Mouse (Mus musculus): ENCODE measurements around the gene Cib1. TPM values are rescaled to one million over a fixed set of nuclear protein-coding genes. Genes with fewer than 3 reads are reported as not detected.

The Cib1 gene
- polyA plus RNA-seq, 1 experiment: 76.0 TPM

DNA sequence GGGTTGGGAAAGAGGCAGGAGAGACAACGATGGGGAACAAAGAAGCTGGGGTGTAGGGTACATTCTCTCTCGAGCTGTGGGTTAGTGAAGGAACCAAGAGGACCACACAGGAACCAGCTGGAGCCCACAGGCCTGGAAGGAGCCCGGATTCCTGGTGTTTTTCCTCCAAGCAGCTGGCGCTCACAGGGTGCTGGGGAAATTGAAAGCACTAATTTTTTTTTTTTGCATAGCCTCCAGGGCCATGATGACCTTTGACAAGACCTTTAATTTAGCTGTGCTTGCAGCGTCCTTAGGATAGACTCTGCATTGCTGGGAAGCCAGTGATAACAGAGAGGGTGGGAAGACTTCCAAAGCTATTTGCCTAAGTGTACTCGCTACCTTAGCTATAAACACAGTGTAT lies 47.6 kb downstream of the Cib1 start:
- TF ChIP-seq GATA1 (IDR thresholded peaks at IDR 0.05; ENCODE audit: low read length): no peak

DNA sequence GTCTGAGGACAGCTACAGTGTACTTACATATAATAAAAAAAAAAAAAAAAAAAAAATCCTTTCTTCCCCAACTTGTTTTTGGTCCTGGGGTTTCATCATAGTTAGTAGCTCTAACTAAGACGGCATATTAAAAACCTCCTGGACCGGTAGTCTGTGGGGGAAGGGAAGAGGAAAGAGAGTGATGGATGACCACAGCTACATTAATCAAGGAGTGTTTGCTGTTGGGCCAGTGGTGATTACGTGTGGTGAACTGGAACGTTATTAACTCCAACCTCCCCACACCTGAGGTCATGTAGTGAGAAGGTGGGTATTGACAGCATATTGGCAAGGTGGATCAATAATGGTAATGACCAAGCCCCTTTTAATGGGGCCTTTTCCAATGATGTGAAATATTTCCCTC lies 48.1 kb downstream of the Cib1 start:
- TF ChIP-seq GATA1 (IDR thresholded peaks at IDR 0.05; ENCODE audit: low read length): no peak

DNA sequence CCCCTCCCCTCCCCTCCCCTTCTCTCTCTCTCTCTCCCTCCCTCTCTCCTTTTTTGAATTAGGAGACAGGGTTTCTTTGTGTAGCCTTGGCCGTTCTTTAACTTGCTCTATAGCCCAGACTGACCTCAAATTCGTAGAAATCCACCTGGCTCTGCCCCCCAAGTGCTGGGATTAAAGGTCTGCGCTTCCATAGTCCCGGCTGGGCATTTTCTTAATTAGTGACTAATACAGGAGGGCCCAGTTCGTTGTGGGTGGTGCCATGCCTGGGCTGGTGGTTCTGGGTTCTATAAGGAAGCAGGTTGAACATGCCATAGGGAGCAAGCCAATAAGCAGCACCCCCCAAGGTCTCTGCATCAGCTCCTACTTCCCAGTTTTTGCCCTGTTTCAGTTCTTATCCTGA lies 48.6 kb downstream of the Cib1 start:
- TF ChIP-seq GATA1 (IDR thresholded peaks at IDR 0.05; ENCODE audit: low read length): no peak

DNA sequence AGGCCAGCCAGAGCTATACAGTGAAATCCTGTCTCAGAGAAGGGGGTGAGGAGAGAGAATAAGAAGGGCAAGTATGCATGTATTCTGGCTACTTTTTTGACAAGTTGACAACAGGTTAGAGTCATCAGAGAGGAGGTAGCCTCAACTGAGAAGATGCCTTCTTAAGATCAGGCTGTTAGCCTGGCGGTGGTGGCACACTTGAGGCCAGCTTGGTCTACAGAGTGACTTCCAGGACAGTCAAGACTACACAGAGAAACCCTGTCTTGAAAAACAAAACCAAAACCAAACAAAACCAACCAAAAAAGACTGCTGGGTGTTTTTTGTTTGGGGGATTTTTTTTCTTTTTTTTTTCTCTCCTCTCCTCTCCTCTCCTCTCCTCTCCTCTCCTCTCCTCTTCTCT lies 49.1 kb downstream of the Cib1 start:
- TF ChIP-seq GATA1 (IDR thresholded peaks at IDR 0.05; ENCODE audit: low read length): no peak

DNA sequence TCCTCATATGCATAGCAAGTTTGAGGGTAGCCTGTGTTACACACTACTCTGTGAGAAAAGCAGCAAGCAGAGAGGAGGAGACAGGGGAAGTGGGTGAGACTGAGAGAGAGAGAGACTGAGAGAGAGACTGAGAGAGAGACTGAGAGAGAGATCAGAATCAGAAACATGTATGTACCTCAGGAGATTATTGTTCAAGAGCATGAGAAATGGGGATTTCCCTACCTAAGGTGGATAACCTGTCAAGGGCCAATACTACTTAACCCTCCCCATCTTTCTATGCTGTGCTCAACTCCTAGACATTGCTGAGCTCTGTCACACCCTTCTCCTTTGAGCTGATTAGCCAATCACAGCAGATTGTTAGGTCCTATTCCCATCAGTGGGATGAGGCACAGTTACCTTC lies 50.5 kb downstream of the Cib1 start:
- no peak for TF ChIP-seq GATA1 (IDR thresholded peaks at IDR 0.05; ENCODE audit: low read length)

DNA sequence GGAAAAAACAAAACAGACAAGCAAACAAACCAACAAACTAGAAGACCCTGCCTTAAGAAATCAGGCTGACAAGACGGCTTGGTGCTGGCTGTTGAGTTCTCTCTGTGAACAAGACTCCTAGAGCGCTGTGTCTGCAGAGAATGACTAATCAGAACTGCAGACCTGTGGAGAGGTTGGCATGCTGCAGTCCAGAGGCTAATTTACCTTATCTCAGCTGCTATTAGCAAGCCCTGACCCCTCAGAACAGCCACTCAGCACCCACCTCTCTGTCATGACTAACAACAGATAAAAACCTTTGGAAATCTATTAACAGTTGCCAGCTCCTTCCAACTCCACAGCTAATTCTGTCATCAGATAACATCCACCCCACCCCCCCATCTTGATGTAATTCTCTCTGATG lies 51.5 kb downstream of the Cib1 start:
- TF ChIP-seq GATA1 (IDR thresholded peaks at IDR 0.05; ENCODE audit: low read length): no peak

DNA sequence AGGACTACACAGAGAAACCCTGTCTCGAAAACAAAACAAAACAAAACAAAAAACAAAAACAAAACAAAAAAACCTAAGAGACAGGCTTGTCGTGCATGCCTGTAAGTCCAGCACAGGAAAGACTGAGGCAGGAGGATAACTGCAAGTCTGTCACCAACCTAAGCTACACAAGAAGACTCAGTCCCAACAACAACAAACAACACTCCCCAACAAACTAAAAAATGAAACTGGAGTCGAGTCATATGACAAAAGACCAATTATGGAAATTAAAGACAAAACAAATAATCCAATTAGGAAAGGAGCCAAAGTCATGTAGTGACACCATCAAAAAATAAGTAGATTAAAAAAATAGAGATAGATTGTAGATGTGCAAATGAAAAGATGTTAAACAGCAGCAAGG lies 52.4 kb downstream of the Cib1 start:
- TF ChIP-seq GATA1 (IDR thresholded peaks at IDR 0.05; ENCODE audit: low read length): no peak

DNA sequence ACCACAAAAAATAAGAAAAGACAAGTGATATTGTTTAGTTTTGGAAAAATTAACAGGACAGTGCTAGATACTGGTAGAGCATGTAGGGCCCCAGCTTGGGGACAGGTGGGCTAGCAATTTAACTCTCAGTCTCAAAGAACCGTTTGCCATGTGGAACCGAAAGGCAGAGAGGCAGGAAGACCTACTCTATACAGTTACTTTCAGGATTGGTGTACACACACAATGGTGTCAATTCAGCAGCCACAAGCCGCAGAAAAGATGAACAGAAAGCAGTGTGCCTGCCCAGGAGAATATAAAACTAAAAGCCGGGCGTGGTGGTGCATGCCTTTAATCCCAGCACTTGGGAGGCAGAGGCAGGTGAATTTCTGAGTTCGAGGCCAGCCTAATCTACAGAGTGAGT lies 52.8 kb downstream of the Cib1 start:
- TF ChIP-seq GATA1 (IDR thresholded peaks at IDR 0.05; ENCODE audit: low read length): no peak

DNA sequence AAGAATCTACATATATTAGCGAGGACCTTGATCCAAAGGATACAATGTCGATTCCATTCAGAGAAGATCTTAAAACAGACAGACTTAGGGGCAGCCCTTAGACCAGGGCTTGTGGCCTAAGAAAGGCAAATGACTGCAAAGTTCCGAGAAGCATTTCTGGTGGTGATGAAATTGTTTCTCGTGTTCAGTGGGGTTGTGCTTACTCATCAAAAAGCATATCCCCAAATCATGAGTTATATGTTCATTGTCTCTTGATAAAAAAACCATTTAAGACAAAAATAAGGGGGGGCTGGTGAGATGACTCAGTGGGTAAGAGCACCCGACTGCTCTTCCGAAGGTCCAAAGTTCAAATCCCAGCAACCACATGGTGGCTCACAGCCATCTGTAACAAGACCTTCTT lies 53.3 kb downstream of the Cib1 start:
- TF ChIP-seq GATA1 (IDR thresholded peaks at IDR 0.05; ENCODE audit: low read length): no peak

DNA sequence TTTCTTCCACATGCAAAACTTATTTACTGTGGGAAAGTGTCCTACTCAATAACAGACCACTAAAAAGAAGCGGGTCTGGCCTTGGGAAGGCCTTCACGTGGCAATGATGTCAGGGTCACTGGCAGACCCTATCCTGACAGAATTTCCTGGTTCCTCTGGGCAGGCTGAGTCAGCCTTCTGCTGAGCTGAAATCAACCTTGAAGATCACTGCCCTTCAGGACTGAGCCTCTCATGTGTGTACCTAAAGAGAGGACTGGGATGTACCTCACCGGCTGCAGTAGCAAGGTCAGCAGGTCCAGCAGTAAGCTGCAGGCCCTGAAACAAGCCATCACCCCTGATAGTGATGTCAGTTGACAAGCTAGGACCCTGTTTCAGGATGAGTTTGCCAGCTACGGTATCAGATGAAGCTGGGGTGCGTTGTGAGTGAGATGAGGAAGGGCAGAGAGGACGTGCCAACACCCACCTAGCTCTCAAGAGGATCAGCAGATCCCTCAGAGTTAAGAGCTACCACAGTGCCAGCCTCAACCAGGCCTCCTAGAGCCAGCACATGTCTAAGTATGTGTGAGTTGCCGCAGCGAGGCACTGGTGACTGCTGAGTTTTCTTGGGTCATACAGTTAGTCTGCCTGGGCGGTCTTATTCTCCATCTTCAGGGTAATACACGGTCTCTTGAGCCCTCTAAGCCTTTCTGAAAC lies 54.4 kb downstream of the Cib1 start:
- TF ChIP-seq GATA1 (IDR thresholded peaks at IDR 0.05; ENCODE audit: low read length): no peak

DNA sequence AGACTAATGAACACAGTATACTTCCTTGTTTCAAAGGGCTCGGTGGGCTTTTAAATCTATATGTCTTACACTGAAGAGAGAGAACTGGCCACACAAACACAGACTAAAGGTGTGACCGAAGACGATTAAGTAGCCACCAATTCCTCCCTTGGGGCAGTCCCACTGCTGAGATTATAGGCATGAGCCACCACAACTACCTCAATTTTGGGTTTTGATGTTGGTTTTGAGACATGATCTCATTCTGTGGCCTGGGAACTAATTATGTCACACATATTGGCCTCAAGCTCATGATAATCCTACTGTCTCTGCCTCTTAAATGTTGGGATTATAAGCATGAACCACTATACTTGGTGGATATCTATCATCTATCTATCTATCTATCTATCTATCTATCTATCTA lies 55.2 kb downstream of the Cib1 start:
- no peak for TF ChIP-seq GATA1 (IDR thresholded peaks at IDR 0.05; ENCODE audit: low read length)

Other genes with a start within 250 kb of the Cib1 start
- 38.7 and 39.3 TPM in 2 replicates for gene Zfp710, start 208.0 kb downstream of the Cib1 start, polyA plus RNA-seq (2012)
- 14.1 and 15.4 TPM in 2 replicates for gene Idh2, start 117.4 kb downstream of the Cib1 start, polyA plus RNA-seq (2012)
- gene Sema4b, start 46.0 kb downstream of the Cib1 start, polyA plus RNA-seq (2012): 18.5 and 25.3 TPM in 2 replicates
- gene Gdpgp1, start 52 bp upstream of the Cib1 start, polyA plus RNA-seq (2012): 5.3 and 6.0 TPM in 2 replicates
- gene Ttll13, start 13.6 kb upstream of the Cib1 start, polyA plus RNA-seq (2012): 0.43 and 0.80 TPM in 2 replicates
- gene Ngrn, start 28.4 kb upstream of the Cib1 start, polyA plus RNA-seq (2012): 44.2 and 71.4 TPM in 2 replicates
- gene Vps33b, start 36.8 kb upstream of the Cib1 start, polyA plus RNA-seq (2012): 7.1 and 7.2 TPM in 2 replicates
- 18.3 and 22.7 TPM in 2 replicates for gene Prc1, start 61.6 kb upstream of the Cib1 start, polyA plus RNA-seq (2012)
- 22.2 and 24.7 TPM in 2 replicates for gene Rccd1, start 91.6 kb upstream of the Cib1 start, polyA plus RNA-seq (2012)
- gene Unc45a, start 108.2 kb upstream of the Cib1 start, polyA plus RNA-seq (2012): 51.5 and 61.6 TPM in 2 replicates
- gene Hddc3, start 110.3 kb upstream of the Cib1 start, polyA plus RNA-seq (2012): 84.0 and 146 TPM in 2 replicates
- 23.0 and 31.2 TPM in 2 replicates for gene Man2a2, start 138.6 kb upstream of the Cib1 start, polyA plus RNA-seq (2012)
- gene Fes, start 155.1 kb upstream of the Cib1 start, polyA plus RNA-seq (2012): 0.70 and 0.98 TPM in 2 replicates
- 123 TPM in 2 replicates for gene Furin, start 172.6 kb upstream of the Cib1 start, polyA plus RNA-seq (2012)

Measured in G1E-ER4 (cell line).